Mouse (Mus musculus) T-cell, adult 2 months (primary cell): ENCODE measurements at regions not wholly inside any gene's neighbourhood (a gene's known extent, or its start where the extent isn't known, plus 50 kb on each side); places are given as distances from the start of the nearest gene placed in this dataset.
A peak's percentile ranks its signal among the peaks of the same experiment; 100 is the strongest.
"Not testable (repeated sequence)": the region's sequence is repeated elsewhere in the genome, so short reads cannot be mapped to it uniquely, and the experiment has no call there.

Source experiments
- DNase-seq: peaks from one replicate; pipeline ENCODE4 v3.0.0; 2022; ENCODE audit warnings: low spot score

GRCm38 (mm10) chr12:17852138-17852537, 161.5 kb downstream of the Hpcal1 start:
- DNase-seq, result peak; percentile 13

GRCm38 (mm10) chr12:17872491-17872890, 181.8 kb downstream of the Hpcal1 start:
- not testable (repeated sequence) for DNase-seq

GRCm38 (mm10) chr12:17881371-17882116, 190.9 kb downstream of the Hpcal1 start:
- DNase-seq, result peak; percentile 63

- not testable (repeated sequence) for DNase-seq
Observed at GRCm38 (mm10) chr12:17882117-17883116, 191.8 kb downstream of the Hpcal1 start.

GRCm38 (mm10) chr12:17891663-17892310, 201.1 kb downstream of the Hpcal1 start:
- DNase-seq, result not testable (repeated sequence)

- not testable (repeated sequence) for DNase-seq
Observed at GRCm38 (mm10) chr12:17913058-17913457, 222.4 kb downstream of the Hpcal1 start.
